Mouse (Mus musculus): ENCODE measurements around the gene Nek9.

Gene Nek9

DNA sequence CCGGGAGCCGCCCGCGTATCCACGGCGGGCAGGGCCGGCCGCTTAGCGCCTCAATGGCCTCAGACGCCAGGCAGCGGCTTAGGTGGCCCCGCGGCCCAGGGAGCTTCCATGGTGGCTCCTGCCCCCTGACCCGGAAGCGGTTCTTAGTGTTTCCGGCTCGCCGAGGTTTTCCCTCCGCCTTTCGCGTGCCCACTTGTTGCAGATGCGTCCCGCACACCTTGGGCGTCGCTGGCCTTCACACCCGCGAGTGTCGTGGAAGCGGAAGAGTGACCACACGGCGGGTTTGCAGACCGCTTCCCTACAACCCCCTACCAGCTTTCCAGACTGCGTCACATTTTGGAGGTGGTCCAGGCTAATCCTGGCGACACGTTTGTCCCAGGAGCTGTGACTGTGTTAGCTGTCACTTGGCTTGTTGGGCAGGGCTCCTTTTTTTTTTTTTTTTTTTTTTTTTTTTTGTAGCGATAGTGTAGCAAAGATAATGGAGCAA lies at the start of gene Nek9:
TSS of gene Nek9 (minus strand) at position 120 of the 487 bp plus-strand sequence.
- DNase-seq (ENCODE audit: low spot score): peak; percentile 98

GRCm38 (mm10) chr12:85385995-85386375 lies 46.8 kb upstream of the Nek9 start:
- no peak for DNase-seq (ENCODE audit: low spot score)

- DNase-seq (ENCODE audit: low spot score): no peak
Measured at GRCm38 (mm10) chr12:85385329-85385994, 46.3 kb upstream of the Nek9 start.

- no peak for DNase-seq (ENCODE audit: low spot score)
Measured at GRCm38 (mm10) chr12:85382761-85383680, 43.9 kb upstream of the Nek9 start.

DNA sequence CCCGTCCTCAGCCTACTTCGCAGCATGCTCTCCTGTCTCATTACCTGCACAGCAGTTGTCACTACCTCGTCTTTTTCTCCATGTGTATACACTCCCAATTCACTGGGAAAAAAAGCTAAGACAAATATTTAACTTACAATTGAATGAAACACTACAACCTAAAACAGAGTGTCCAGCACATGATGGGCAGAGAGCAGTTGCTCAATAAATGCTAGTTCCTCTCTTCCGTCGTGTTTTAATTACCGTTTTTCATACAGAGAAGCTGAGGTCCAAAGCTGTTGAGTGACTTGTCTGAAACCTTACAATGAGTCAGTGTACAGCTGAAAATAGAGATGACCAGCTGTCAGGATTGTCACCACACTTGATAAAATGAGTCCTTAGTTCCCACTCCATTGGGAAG lies 42.4 kb upstream of the Nek9 start:
- DNase-seq (ENCODE audit: low spot score): no peak

DNA sequence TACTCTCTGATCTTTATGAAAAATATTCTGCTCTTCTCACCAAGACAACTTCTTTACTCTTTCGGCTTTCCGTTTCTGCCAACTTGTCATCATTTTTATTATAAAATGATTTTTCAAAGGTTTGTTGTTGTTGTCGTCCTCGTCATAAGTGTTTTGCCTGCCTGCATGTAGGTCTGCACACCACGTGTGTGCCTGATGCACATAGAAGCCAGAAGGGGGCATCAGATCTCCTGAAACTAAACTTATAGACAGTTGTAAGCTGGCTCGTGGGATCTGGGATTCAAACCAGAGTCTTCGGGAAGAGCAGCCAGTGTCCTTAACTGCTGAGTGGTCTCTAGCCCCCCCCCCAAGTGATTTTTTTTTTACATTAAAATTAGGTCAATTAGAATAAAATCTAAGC lies 41.8 kb upstream of the Nek9 start:
- DNase-seq (ENCODE audit: low spot score): no peak

- no peak for DNase-seq (ENCODE audit: low spot score)
Measured at GRCm38 (mm10) chr12:85380308-85380707, 41.1 kb upstream of the Nek9 start.

DNA sequence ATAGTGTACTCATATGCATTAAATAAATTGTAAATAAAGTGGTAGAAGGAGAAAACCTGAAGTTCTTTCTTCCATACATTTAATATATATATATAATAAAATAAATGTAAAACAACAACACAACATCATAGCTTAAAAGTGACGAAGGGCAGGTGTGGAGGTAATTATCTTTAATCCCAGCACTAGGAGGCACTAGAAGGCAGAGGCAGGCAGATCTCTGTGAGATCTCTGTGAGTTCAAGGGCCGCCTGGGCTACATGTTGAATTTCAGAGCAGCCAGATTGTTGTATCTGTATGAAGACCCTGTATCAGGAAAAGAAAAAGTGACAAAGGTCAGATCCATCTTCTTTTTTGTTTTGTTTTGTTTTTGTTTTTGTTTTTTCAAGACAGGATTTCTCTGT lies 39.1 kb upstream of the Nek9 start:
- DNase-seq (ENCODE audit: low spot score): no peak

DNA sequence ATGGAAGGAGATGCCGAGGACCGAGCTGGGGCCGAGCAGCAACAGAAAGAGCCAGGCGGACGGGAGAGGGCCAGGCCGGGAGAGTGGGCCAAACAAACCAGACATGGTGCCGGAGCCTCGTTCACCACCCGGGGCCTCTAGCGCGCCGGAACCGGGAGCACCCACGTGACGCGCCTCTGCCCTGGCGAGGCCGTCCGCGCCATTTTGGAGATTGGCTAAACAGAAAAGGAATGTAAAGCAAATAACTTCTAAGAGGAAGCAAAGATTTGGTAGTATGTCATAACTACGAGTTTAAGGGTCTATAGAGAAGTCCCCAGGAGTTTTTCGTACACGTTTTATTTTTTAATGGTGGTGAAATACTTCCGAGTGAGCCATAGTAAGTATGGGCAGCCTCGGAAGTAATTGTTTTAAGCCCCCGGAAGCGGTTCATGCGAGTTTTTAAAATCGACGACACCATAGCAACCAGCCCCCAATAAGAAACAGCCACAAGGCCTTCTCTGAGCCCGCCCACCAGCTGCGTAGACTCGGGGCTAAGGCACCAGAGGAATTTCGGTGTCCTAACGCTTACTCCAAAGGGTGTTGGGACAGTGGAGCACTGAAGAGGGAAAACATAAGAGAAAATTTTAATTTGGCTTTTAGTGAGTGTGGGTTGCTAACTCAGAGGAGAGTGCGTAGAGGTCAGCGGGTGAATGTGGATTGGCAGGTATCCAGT lies 35.6 kb upstream of the Nek9 start, which contains the start of gene Tmed10:
TSS of gene Tmed10 (minus strand) at position 287 of the 712 bp plus-strand sequence.
- DNase-seq (ENCODE audit: low spot score): peak; percentile 93

- peak; percentile 60 for DNase-seq (ENCODE audit: low spot score)
Measured at GRCm38 (mm10) chr12:85373591-85374560, 34.7 kb upstream of the Nek9 start.

- DNase-seq (ENCODE audit: low spot score): peak; percentile 29
Measured at GRCm38 (mm10) chr12:85372068-85372665, 33.0 kb upstream of the Nek9 start.

GRCm38 (mm10) chr12:85368441-85369063 lies 29.4 kb upstream of the Nek9 start:
- DNase-seq (ENCODE audit: low spot score): no peak

- no peak for DNase-seq (ENCODE audit: low spot score)
Measured at GRCm38 (mm10) chr12:85366271-85366670, 27.1 kb upstream of the Nek9 start.

DNA sequence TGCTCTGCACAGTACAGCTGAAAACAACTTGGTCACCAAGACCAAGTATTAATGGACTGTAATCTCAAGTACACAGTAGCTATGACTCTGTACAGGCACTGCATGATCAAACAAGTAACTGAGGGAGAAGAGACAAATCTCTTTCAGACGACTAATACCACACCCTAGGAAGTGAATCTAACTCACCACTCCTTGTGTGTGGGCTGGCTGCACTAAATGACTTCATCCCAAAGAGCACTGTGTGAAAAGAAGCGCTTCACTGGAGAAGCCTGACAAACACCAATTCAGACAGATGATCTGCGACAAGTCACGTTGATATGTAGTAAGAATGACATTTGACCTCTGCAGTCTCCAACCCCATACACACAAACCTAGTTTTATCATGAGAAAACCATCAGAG lies 23.3 kb upstream of the Nek9 start:
- DNase-seq (ENCODE audit: low spot score): no peak

GRCm38 (mm10) chr12:85361580-85361979 lies 22.4 kb upstream of the Nek9 start:
- DNase-seq (ENCODE audit: low spot score): peak; percentile 24

DNA sequence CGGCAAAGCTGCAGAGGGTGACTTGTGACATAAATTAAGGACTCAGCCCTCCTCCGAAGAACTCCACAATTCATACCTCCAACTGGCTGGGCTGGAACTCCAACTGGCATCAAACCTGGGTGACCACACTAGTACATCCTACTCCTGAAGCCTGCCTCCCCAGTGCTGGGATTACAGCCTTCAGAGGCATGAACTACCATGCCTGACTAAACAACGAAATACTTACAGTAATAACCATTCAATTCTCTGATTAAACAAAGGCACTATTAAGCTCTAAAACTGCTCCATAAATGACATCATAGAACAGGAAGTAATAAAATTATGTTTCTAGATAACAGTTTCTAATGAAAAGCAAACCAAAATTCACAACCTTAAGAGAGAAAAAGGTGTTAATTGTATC lies 22.0 kb upstream of the Nek9 start:
- DNase-seq (ENCODE audit: low spot score): no peak

DNA sequence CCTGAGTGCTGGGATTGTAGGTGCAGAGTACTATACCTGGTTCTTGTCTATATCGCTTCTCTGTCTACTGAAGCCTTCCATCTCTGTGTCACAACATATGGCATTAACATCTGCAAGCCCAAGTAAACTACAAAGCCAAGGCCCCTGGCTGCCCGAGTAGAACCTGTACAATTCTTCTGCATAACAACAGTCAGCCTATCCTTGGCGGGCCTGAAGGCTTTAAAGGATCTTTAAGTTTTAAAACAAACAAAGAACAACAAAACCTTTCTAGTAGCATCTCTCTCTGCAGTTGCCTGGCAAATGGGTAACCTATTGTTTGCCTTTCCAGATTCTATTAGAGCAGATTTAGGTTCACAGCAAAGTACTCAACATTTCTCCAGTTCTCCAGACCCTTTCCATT lies 14.9 kb upstream of the Nek9 start:
- DNase-seq (ENCODE audit: low spot score): no peak

DNA sequence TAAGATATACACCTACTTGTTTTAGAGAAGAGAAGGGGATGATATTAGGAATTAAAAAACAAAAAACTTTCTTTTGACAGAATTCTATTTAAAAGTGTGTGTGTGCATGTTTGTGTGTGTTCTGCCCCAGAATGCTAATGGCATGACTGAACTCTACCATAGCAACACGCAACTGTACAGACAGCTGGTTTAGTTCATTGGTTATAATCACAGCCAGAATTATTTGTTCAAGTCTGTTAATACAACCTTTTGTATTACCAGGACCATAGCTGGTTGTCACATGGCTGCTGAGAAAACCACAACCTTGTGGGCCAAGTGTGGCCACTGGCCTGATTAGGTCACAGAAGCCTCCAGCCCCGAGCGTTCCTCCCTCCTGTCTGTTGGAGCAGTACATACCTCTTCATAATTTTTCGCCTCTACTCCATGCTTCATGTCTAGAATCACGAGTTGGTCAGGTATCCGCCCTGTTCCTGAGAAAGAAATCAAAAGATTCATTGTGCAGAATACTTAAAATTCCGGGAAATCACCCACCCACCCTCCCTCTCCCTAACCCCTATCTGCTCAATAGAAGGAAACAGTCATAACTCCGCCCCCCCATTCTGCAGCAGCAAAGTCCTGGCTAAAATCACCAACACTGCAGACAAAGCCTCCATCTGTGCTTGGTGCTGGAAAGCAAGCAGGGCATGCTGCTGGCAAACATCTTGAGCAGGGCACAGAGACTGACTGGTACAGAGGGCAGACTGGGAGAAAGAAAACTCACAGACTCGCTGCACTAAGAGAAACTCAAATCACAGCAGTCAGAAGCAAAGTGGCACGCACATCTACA lies 11.5 kb upstream of the Nek9 start:
- DNase-seq (ENCODE audit: low spot score): no peak

DNA sequence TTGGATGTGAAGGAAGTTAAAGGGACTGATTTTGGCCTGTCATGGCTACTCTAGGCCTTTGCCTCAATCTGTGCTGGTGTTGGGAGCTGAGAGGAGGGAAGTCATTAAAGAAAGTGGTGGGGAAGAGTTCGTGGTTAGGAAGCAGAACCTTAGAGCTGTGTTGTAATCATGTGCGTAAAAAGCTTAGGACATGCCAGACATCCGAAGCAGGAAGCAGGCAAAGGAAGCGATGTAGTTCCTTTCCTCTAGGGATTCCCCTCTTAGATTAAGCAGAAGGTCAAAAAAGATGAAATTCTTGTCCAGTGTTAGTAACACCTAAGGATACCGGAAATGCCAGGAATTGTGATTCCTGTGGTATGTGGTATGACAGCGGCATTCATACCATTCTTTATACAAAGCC lies 9.2 kb upstream of the Nek9 start:
- DNase-seq (ENCODE audit: low spot score): no peak

All from MN1 (cell line).